Mouse (Mus musculus) embryonic facial prominence, embryonic 11.5 days (tissue): ENCODE measurements around the gene Ppme1. TPM values are rescaled to one million over a fixed set of nuclear protein-coding genes. Genes with fewer than 3 reads are reported as not detected.
A peak's percentile ranks its signal among the peaks of the same experiment; 100 is the strongest.

Experiments used
- ATAC-seq: fragments of 200-750 bp; cut with Nextera tagmentation; replicated peaks from 2 replicates; pipeline ENCODE4 v1.8.0; 2017; ENCODE audit warnings: low read depth; ENCODE audit not compliant: insufficient number of reproducible peaks, low FRiP score, low TSS enrichment
- DNase-seq: peaks from one replicate; pipeline ENCODE4 v3.0.0-alpha.2; 2015; ENCODE audit warnings: low spot score
- H3K27ac ChIP-seq: fragments of 300-500 bp; sonication (generic); replicated peaks from 2 replicates; pipeline ENCODE4 v1.5.1; 2014; ENCODE audit warnings: mild to moderate bottlenecking, low read depth, low read length, control low read depth
- H3K27me3 ChIP-seq: fragments of 300-500 bp; sonication (generic); 2 replicates; pipeline ENCODE4 v1.6.1; 2014; ENCODE audit warnings: mild to moderate bottlenecking, low read length, moderate library complexity, mixed read lengths; ENCODE audit not compliant: control insufficient read depth, insufficient read depth
- H3K36me3 ChIP-seq: fragments of 300-500 bp; sonication (generic); replicated peaks from 2 replicates; pipeline ENCODE4 v1.6.1; 2014; ENCODE audit warnings: low read depth, mild to moderate bottlenecking, low read length, moderate library complexity, mixed read lengths; ENCODE audit not compliant: control insufficient read depth, insufficient read depth
- H3K4me1 ChIP-seq: fragments of 300-500 bp; sonication (generic); 2 replicates; pipeline ENCODE4 v1.6.1; 2014; ENCODE audit warnings: low read length, mixed read lengths; ENCODE audit not compliant: control insufficient read depth, insufficient read depth
- H3K4me2 ChIP-seq: fragments of 300-500 bp; sonication (generic); 2 replicates; pipeline ENCODE4 v1.6.1; 2014; ENCODE audit warnings: low read depth, mild to moderate bottlenecking, control low read depth, low read length, moderate library complexity
- H3K4me3 ChIP-seq: fragments of 300-500 bp; sonication (generic); 2 replicates; pipeline ENCODE4 v1.5.1; 2014; ENCODE audit warnings: low read depth, low read length, control low read depth
- H3K9ac ChIP-seq: fragments of 300-500 bp; sonication (generic); replicated peaks from 2 replicates; pipeline ENCODE4 v1.6.1; 2014; ENCODE audit warnings: mild to moderate bottlenecking, control low read depth, low read length
- H3K9me3 ChIP-seq: fragments of 300-500 bp; sonication (generic); replicated peaks from 2 replicates; pipeline ENCODE4 v1.6.1; 2016; ENCODE audit warnings: mild to moderate bottlenecking, low read length, inconsistent platforms, mixed read lengths; ENCODE audit not compliant: control insufficient read depth
- WGBS: fragments of 180-500 bp; shearing (Covaris S2); extraction: QIAGEN DNeasy Blood & Tissue Kit; methylation state at CpG from one replicate; pipeline ENCODE4 v1.1.7; 2014; 5-methylcytosine and 5-hydroxymethylcytosine counted together
- polyA plus RNA-seq: library from polyadenylated mRNA; unstranded; fragments of >200 nt; fragmentation: Nextera tagmentation; extraction: Ambion mirVana; gene quantifications from 2 replicates; pipeline ENCODE4 v1.2.1, GENCODE M21; 2014

Gene Ppme1
- polyA plus RNA-seq, 1 experiment from 2014 or later = 69.9 TPM

- Histone ChIP-seq H3K4me2 (no peak overlapping the region), H3K27ac (no peak overlapping the region), H3K4me1 (no peaks in the 10 kb centered on the region; the same call in 1 of the 2 replicates), H3K36me3 (no peaks in the 10 kb centered on the region), H3K9me3 (no peaks in the 10 kb centered on the region), H3K9ac (no peak overlapping the region), H3K27me3 (no peaks in the 10 kb centered on the region), H3K4me3 (no peak overlapping the region)
- WGBS = 68% methylated on average over 6 of the region's 6 CpGs
- DNase-seq (peak; percentile 36), ATAC-seq (no peak)
These were observed 64.0 kb downstream of the Ppme1 start for GRCm38 (mm10) chr7:100307872-100308653.

- Histone ChIP-seq H3K36me3 (no peaks in the 10 kb centered on the region), H3K4me2 (no peak overlapping the region), H3K4me3 (no peak overlapping the region), H3K27me3 (no peaks in the 10 kb centered on the region), H3K27ac (no peak overlapping the region), H3K9ac (no peak overlapping the region), H3K9me3 (no peaks in the 10 kb centered on the region), H3K4me1 (no peaks in the 10 kb centered on the region; the same call in 1 of the 2 replicates)
- ATAC-seq = no peak
- no peak for DNase-seq
- 92% methylated on average over 9 of the region's 9 CpGs for WGBS
These were observed 66.2 kb downstream of the Ppme1 start for GRCm38 (mm10) chr7:100305894-100306293.

- H3K4me2 ChIP-seq = no peak overlapping the region
- H3K9ac ChIP-seq = no peak overlapping the region
- no peak overlapping the region for H3K4me3 ChIP-seq
- ATAC-seq = no peak
- no peaks in the 10 kb centered on the region for H3K4me1 ChIP-seq
- 79% methylated on average over 4 of the region's 4 CpGs for WGBS
- no peaks in the 10 kb centered on the region for H3K27me3 ChIP-seq
- no peaks in the 10 kb centered on the region for H3K36me3 ChIP-seq
- no peak for DNase-seq
- no peak overlapping the region for H3K27ac ChIP-seq
- no peaks in the 10 kb centered on the region for H3K9me3 ChIP-seq
These were observed 69.8 kb downstream of the Ppme1 start for GRCm38 (mm10) chr7:100302316-100302715.

- DNase-seq (no peak), ATAC-seq (no peak)
- no peak overlapping the region for H3K4me2 ChIP-seq
- H3K9me3 ChIP-seq = no peaks in the 10 kb centered on the region
- H3K9ac ChIP-seq = no peak overlapping the region
- no peaks in the 10 kb centered on the region for H3K27me3 ChIP-seq
- H3K36me3 ChIP-seq = no peaks in the 10 kb centered on the region
- no peaks in the 10 kb centered on the region for H3K4me1 ChIP-seq
- H3K27ac ChIP-seq = no peak overlapping the region
- 85% methylated on average over 3 of the region's 3 CpGs for WGBS
- H3K4me3 ChIP-seq = no peak overlapping the region
These were observed 70.7 kb downstream of the Ppme1 start for GRCm38 (mm10) chr7:100301390-100301789.

GRCm38 (mm10) chr7:100298861-100299510, 73.1 kb downstream of the Ppme1 start:
- no peak for ATAC-seq
- no peaks in the 10 kb centered on the region for H3K36me3 ChIP-seq
- H3K4me3 ChIP-seq = no peak overlapping the region
- no peak overlapping the region for H3K9ac ChIP-seq
- 68% methylated on average over 14 of the region's 14 CpGs for WGBS
- H3K9me3 ChIP-seq = no peaks in the 10 kb centered on the region
- DNase-seq = peak; percentile 60
- H3K27ac ChIP-seq = no peak overlapping the region
- H3K27me3 ChIP-seq = no peaks in the 10 kb centered on the region
- H3K4me1 ChIP-seq = no peaks in the 10 kb centered on the region
- no peak overlapping the region for H3K4me2 ChIP-seq

- 82% methylated on average over 6 of the region's 6 CpGs for whole genome bisulfite sequencing
- DNase-seq = no peak
- H3K36me3 ChIP-seq = no peaks in the 10 kb centered on the region
These were observed 75.4 kb downstream of the Ppme1 start for GRCm38 (mm10) chr7:100296699-100297098.

GRCm38 (mm10) chr7:100295745-100296144, 76.4 kb downstream of the Ppme1 start:
- 95% methylated on average over 2 of the region's 2 CpGs for WGBS
- Histone ChIP-seq H3K27ac (no peak overlapping the region), H3K4me3 (no peak overlapping the region), H3K4me1 (no peaks in the 10 kb centered on the region), H3K9me3 (no peaks in the 10 kb centered on the region), H3K36me3 (no peaks in the 10 kb centered on the region), H3K9ac (no peak overlapping the region), H3K4me2 (no peak overlapping the region), H3K27me3 (no peaks in the 10 kb centered on the region)
- ATAC-seq = no peak
- DNase-seq = no peak

More at GRCm38 (mm10) chr7:100296699-100297098, 75.4 kb downstream of the Ppme1 start:
- Histone ChIP-seq H3K9me3 (no peaks in the 10 kb centered on the region), H3K4me1 (no peaks in the 10 kb centered on the region), H3K27me3 (no peaks in the 10 kb centered on the region), H3K4me2 (no peak overlapping the region), H3K4me3 (no peak overlapping the region), H3K27ac (no peak overlapping the region), H3K9ac (no peak overlapping the region)
- no peak for ATAC-seq

GRCm38 (mm10) chr7:100293546-100293945, 78.6 kb downstream of the Ppme1 start:
- no peak overlapping the region for H3K9ac ChIP-seq
- H3K4me3 ChIP-seq = no peak overlapping the region
- no peak overlapping the region for H3K4me2 ChIP-seq
- no peaks in the 10 kb centered on the region for H3K27me3 ChIP-seq
- 82% methylated on average over 8 of the region's 8 CpGs for WGBS
- no peaks in the 10 kb centered on the region for H3K36me3 ChIP-seq
- peaks cover 2% of the 10 kb centered on the region; the same call in 1 of the 2 replicates for H3K4me1 ChIP-seq
- no peak for DNase-seq
- no peak for ATAC-seq
- no peaks in the 10 kb centered on the region for H3K9me3 ChIP-seq
- no peak overlapping the region for H3K27ac ChIP-seq
